Mouse (Mus musculus): ENCODE data around the gene Fam184b.

DNA sequence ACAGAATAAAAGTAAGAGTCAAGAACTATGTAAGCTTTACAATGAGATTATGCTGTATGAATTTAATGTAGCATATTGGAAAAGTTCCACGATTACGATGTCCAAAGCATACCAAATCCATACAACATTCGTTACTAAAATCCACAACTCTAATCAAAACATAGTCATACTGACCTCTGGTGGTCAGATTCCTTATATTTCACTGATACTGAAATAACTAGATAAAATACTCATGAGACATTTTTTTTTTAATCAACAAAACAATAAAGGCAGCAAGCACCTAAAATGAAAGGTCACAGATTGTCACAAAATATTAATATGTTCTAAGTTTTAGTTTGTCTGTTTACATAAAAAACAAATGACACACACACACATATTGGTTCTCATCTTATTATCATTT, 28.9 kb upstream of the Fam184b start:
- TF ChIP-seq CTCF (IDR thresholded peaks at IDR 0.05; ENCODE audit: borderline replicate concordance, insufficient read depth, low read depth, low read length) (no peak), POLR2A (IDR thresholded peaks at IDR 0.05; ENCODE audit: borderline replicate concordance, insufficient read depth, low read length) (no peak)
